Mouse (Mus musculus) heart, postnatal 25 days (tissue): Measurements from ENCODE around the gene Mrps12. TPM values are rescaled to one million over a fixed set of nuclear protein-coding genes. Genes with fewer than 3 reads are reported as not detected.

Experiments
- DNase-seq: peaks from one replicate; pipeline ENCODE4 v3.0.0; 2022; ENCODE audit warnings: low spot score
- intact Hi-C: fragments of 180-260 bp; cut with DNase I; formaldehyde crosslinking; loops from one replicate; pipeline ENCODE4 v1.15.1; 2025
- total RNA-seq, 2 experiments: library from RNA; stranded (reverse); gene quantifications; 2 replicates each; pipeline ENCODE4 v1.2.3; 2021

Mrps12 gene
- total RNA-seq, 2 experiments from 2014 or later = 56.7 to 60.6 TPM

DNA sequence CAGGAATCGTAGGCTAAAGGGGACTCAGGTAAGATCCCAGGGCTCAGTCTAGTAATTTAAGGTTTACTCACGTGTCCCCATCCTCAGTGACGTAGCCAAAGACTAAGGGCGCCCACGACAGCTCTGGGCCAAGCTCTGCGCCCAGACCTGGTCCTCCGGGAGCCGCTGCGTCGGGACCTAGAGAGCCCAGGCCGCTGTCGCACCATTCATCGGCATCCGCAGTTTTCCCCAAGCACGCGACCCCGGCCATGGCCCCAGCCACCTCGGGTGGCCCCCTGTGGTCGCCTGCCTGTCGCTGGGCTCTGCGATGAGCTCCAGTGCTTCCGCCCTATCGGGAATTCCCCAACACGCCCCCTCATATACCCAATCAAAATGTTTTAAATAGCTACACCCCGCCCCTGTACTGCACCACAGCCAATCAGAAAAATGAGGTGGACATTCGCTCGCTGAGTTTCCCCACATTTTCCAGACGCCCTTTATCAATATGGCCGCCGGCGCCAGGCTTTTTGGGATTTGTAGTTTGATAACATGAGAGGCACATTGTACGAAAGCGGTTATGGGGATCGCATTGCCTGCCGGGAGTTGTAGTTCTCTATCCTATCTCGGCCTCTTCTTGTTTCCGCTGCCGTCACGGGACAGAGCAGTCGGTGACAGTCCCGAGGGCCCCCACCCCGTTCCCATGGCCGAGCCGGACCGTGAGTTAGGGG lies 24.7 kb upstream of the Mrps12 start, which contains the start of gene Sirt2:
TSS of gene Sirt2 (plus strand) at position 563 of the 707 bp plus-strand sequence.
- peak; percentile 99 for DNase-seq
- intact Hi-C loops = no loop called here

DNA sequence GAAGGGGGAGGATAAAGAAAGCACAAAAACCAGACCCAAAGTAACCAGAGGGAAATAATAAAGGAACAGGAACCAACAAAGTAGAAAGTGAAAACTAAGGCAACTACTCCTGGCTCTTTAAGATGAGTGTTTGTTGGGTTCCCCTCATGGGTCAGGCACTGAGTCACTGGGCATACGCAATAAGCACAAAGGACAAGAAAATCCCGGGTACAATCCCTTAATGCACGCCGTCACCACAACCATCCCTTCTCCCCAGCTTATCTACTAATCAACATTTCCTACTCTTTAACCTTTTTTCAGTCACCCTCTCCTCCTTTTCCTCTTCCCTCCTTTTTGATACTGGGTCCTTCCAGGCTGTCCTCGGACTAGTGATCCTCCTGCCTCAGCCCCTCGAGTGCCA lies 23.6 kb upstream of the Mrps12 start:
- DNase-seq = no peak
- intact Hi-C loops = loop anchor here (2.0 kb wide), 1 partner anchor 22 kb away; no protein-coding TSS in a partner anchor

GRCm38 (mm10) chr7:28761907-28762306 lies 20.3 kb upstream of the Mrps12 start:
- intact Hi-C loops = loop anchor here (5.0 kb wide), 1 partner anchor 755 kb away; the partner anchor contains the start of gene Sipa1l3
- DNase-seq = no peak

DNA sequence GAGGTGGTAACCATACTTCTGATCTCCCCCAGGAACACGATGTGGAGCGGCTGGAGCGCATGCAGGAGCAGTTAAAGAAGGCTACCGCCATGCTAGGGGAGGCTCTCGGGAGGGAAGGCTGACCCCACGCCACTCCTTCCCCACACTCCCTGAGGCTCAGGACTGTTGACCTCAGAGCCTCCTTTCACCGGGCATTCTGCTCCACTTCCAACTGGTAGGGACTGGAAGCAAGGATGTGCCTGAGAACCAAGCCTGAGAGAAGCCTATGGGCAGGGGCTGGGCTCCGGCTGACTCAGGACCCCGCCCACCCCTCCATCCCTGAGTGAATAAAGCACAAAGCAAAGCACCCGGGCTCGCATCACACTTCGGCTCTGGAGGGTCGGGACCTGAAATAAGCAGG lies 17.0 kb upstream of the Mrps12 start:
- no peak for DNase-seq
- intact Hi-C loops = no loop called here

DNA sequence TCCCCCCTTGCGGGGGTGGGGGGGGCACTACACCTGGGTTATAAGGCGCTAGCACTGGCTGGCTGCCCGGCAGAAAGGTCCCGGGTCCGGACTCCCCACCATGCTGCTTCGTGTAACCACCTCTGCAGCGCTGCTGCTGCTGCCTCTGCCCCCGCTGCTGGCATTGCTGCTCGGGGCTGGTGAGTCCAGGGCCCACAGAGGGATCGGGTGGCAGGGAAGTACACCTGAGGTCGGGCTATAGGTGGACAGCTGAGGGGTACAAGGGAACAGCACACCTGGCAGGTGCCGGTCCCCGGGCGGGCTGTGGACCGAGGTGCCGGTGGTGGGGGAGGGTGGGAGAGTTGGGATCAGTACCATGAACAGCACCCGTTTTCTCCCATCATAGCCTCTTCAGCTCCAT lies 14.5 kb upstream of the Mrps12 start, which contains the start of gene Ccer2:
TSS of gene Ccer2 (plus strand) at position 96 of the 400 bp plus-strand sequence.
- no peak for DNase-seq
- intact Hi-C loops = no loop called here

DNA sequence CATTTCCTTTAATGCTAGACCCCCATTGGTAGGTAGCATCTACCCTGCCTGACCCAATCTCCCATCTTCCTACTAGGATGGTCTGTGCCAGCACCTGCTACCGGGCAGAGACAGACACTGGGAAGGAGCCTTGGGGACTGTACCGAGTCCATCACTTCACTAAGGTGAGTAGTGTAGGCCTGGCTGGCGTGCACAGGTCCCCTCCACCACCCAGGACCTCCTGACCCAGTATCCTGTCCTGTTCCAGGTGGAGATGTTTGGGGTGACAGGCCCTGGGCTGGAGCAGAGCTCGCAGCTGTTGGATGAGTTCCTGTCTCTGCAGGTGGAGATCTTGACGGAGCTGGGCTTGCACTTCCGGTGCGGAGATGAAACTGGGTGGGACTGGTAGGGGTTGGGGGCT lies 8.3 kb upstream of the Mrps12 start:
- intact Hi-C loops = no loop called here
- DNase-seq = no peak

DNA sequence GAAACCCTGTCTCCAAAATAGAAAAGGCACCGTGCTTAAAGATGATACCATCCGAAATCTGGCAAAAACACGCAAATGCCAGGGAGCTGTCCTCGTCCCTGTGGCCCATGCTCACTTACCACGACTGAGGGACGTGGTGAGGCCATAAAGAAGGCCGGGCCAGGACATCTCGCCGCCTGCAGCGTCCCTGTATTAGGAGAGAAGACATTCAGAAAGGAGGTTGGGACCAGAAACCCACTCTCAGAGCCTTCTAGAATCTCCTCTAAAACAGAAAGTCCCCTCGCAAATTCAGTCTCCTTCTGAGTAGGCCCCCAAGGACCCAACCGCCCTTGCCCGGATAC lies 282 bp downstream of the Mrps12 start:
- intact Hi-C loops = no loop called here

DNA sequence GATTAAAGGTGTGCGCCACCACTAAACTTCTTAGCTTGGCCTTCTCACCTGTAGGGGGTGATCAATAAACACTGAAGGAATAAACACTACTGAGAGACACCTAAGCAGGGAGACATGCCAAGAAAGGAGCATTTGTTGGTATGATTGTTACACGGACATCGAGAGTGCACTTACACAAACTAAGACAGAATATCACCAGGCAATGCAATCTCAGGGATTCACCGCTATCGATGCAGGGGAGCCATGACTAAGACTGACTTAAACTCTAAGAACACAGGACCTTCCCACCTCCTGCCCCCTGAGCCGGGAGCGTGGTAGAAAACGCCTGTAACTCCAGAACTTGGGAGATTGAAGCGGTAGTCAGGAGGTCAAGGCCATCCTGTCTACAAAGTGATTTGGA lies 671 bp downstream of the Mrps12 start:
- DNase-seq = no peak
- intact Hi-C loops = no loop called here

More for the DNA sequence above, 282 bp downstream of the Mrps12 start:
- DNase-seq = no peak

DNA sequence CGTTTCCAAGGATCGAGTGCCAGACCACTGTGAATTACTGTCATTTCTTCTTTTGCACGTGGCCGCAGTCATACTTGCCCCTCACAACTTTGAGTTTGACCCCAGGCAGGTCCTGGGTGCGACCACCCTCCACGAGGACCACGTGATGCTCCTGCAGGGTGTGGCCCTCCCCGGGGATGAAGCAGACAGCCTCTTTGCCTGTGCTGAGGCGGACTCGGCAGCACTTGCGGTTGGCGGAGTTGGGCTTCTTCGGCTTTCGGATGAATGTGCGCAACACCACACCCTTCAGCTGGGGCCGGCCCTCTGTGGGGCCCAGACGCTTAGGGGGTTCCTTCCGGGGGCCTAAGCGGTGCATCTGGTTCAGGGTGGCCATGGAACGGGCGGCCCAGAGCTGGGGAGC lies 1.8 kb downstream of the Mrps12 start:
- no peak for DNase-seq
- intact Hi-C loops = no loop called here

DNA sequence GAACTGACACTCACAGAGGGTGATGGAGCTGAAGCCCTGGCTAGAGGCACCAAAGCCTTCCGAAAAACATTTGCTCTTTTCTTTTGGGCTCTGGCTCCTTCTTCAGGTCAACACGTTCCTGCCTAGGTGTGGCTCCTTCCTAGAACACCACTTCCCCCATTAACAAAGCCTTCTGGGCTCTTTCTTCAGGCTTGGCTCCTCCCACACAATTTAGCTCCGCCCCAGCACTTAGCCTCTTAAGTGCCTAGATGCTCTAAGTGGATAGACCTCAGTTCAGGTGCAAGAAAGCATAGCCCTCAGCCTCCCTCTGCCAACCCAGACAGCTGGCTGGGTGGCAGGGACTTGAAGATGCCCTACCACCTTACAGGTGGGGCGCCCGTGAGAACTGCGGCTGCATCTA lies 5.9 kb downstream of the Mrps12 start:
- intact Hi-C loops = no loop called here
- no peak for DNase-seq

DNA sequence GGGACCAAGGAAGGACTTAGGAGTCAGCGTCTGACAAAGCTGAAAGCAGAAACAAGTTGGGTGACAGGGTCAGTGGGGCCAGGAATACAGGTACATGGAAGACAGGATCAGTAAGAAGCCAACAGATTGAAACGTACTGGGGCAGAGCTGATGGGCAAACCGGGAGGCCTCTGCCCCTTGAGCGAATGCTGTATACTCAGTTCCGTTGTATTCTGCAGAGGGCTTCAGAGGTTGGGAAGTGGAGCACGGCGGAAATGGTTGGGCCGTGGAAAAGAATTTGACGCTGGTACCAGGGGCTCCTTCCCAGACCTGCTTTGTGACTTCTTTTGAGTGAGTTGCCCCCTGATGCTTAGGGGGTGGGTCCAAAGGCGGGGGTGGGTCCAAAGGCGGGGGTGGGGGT lies 8.4 kb downstream of the Mrps12 start:
- DNase-seq = no peak
- intact Hi-C loops = no loop called here

DNA sequence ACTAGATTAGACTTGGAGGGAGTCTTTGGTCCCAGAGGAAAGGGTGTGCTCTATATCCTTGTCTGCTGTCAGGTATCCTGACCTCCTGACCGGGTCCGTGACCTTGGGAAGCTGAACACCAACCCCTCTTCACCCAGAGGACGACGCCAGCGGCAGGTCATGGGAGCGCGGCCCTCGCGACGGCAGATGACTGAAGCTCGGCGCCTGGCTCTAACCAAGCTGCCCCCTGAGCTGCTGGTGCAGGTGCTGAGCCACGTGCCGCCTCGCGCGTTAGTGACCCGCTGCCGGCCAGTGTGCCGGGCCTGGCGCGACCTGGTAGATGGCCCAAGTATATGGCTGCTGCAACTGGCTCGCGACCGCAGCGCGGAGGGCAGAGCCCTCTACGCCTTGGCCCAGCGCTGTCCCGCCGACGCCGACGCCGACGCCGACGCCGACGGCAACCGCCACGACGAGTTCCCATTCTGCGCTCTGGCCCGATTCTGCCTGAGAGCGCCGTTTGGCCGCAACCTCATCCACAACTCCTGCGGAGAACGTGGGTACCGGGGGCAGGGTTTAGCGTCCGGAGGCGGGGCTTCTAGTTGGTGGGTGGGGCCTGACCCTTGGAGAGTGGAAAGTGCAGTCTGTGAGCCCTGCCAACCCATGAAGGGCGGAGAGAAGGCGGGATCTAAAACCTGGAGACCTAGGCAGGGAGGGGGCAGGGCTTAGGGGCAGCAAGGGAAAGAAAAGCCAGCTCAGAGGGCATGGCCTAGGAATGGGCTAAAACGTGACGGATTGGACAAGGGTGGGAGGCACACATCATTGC lies 9.1 kb downstream of the Mrps12 start:
- intact Hi-C loops = no loop called here
- peak; percentile 46 for DNase-seq

DNA sequence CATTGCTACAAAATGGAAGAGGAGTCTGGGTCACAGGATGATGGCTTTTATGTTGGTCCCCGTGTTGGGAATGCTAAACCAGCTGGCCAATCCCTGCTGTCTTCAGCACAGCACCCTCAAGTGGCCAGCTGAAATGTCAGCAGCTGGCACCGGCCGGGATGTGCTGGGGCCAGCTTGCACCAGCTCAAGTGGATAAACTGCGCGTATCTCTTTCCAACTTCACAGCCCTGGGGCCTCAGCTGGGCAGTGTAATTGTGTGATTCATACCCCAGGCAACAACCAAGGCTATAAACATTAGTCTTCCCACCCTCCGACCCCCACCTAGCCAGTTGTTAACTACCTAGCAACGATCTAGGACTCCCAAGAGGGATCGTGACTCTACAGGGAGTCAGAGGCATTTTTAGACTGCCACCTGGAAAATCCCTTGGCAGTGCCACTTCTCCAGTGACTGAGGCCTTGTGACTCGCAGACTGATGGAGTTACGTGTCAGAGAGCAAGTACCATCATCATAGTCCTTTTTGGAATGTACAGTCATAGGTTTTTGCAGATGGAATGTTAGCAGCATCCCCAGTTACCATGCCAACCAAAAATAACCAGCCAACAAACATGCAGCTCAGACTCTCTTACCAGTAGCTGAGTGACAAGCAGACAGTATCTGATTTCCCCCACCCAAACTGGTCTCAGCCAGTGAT lies 13.8 kb downstream of the Mrps12 start:
- no peak for DNase-seq
- intact Hi-C loops = loop anchor here (5.0 kb wide), 1 partner anchor 280 kb away; no protein-coding TSS in a partner anchor

- peak; percentile 19 for DNase-seq
- intact Hi-C loops = loop anchor here (5.0 kb wide), 1 partner anchor 279 kb away; no protein-coding TSS in a partner anchor
These were observed 15.0 kb downstream of the Mrps12 start for GRCm38 (mm10) chr7:28726600-28726999.

DNA sequence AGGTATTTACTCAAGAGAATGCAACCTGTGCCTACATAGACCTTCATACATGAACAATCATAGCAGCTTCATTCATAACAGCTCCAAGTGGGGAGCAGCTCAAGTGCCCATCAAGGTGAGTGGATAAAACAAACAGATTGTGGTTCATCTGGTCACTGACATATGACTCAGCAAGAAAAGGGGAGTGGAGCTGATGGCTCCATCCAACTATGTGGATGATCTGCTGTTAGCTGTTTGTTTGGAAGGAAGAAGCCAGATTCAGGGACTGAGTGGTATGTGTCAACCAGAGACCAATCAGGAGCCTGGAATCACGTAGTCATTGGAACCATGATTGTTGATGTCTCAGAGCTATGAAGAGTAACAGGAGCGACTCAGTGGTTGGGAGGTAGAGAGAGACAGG lies 17.0 kb downstream of the Mrps12 start:
- intact Hi-C loops = loop anchor here (5.0 kb wide), 1 partner anchor 277 kb away; no protein-coding TSS in a partner anchor

DNA sequence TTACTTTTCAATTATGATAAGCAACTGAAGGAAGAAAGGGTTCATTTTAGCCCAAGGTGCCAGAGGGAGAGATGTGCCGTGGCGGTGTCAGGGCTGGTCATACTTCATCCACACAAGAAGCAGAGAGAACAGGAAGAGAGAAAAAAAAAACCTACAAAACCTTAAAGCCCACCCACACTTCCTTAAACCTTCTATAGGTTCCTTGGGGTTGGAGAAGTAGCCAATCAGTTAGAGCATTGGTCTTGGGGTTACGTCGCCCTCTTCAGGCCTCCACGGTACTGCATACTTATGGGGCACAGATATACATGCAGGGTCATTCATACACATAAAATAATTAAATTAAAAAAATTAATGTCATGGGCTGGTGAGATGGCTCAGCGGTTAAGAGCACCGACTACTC lies 19.5 kb downstream of the Mrps12 start:
- DNase-seq = no peak
- intact Hi-C loops = no loop called here

More for the DNA sequence above, 17.0 kb downstream of the Mrps12 start:
- no peak for DNase-seq

DNA sequence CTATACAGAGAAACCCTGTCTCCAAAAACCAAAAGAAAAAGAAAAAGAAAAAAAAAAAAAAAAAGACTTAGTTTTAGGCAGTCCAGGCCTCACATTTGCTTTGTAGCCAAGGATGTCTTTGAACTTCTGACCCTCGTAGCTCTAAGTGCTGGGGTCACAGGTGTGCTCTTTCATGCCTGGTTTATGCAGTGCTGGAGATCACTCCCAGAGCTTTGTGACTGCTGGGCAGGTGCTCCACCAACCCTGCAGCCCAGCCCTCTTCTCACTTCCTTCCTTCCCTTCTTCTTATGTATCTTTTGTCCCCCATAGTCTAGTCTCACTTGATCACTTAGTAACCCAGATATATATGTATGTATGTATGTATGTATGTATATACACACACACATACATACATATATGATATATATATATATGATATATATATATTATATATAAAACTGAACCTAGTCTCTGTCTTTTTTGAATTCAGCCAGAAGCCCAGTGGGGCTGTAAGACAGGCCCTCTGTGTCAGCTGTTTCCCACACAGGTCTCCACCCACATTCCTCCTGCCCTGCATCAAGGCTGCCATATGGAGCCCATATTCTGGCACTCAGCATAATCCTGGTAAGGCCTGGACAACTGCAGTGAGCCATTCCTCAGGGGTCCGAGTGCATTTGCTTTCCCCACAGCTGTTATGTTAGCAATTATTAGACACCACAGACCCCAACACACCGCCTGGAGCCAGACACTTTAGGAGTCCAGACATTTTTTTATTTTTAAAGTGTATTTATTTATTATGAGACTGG lies 20.7 kb downstream of the Mrps12 start:
- DNase-seq = no peak
- intact Hi-C loops = no loop called here

DNA sequence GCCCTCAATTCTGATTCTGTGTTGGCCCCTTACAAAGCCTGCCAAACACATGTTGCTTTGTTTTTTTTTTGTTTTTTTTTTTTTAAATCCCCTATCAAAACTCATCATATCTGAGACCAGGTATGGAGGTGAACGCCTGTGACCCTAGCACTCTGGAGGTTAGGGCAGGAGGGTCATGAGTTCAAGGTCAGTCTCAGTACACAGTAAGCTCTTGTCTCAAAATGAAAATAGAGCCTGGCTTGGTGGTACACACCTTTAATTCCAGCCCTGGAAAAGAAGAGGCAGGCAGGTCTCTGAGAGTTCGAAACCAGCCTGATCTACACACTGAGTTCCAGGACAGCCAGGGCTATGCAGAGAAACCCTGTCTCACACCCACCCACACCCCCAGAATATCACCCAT lies 22.0 kb downstream of the Mrps12 start:
- DNase-seq = no peak
- intact Hi-C loops = no loop called here

DNA sequence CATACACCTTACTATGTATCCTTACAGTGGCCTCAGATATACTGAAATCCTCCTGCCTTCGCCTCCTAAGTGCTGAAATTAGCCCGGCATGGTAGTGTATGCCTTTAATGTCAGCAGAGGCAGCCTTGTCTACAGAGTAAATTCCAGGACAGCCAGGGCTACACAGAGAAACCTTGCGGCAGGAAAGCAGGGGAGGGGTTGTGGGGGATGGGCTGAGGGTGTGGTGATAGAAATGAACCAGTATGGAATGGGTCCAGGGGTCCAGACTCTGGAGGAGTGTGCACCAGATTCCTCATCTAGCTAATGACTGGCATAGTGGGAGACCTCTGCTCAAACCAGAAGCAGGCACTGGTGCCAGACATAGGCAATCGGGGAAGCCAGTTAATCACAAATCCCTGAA lies 22.5 kb downstream of the Mrps12 start:
- no peak for DNase-seq
- intact Hi-C loops = no loop called here

DNA sequence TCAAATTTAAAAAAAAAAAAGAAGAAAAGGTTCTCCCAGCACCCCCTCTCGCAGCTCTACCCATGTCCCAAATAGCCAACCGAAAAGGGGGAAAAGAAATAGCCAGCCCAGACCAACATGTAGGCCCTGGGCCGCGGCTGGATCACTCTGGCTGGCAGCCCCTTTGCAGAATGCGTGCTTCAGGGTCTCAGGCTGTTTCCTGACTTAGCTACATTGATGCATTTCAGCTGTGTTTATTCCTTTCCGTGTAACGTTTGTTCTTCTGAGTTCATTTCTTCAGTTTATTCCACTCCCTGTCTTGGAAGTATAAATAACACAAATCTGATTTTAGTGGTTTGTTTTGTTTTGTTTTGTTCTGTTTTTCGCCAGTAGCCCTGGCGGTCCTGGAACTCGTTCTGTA lies 23.9 kb downstream of the Mrps12 start:
- DNase-seq = no peak
- intact Hi-C loops = no loop called here
